Mouse (Mus musculus) hindbrain, postnatal 0 days (tissue): ENCODE results near the gene Angptl7. TPM values are rescaled to one million over a fixed set of nuclear protein-coding genes. Genes with fewer than 3 reads are reported as not detected.

ENCODE experiments used
- ATAC-seq: fragments of 200-750 bp; cut with Nextera tagmentation; 2 replicates; pipeline ENCODE4 v1.8.0; 2017; ENCODE audit warnings: mild to moderate bottlenecking, moderate TSS enrichment, moderate library complexity
- DNase-seq: peaks from one replicate; pipeline ENCODE4 v3.0.0-alpha.2; 2015; ENCODE audit warnings: low spot score
- H3K27ac ChIP-seq: fragments of 300-500 bp; sonication (generic); 2 replicates; pipeline ENCODE4 v1.5.1; 2014; ENCODE audit warnings: mild to moderate bottlenecking
- H3K27me3 ChIP-seq: fragments of 300-500 bp; sonication (generic); 2 replicates; pipeline ENCODE4 v1.6.1; 2014; ENCODE audit warnings: low read length, mixed read lengths; ENCODE audit not compliant: insufficient read depth
- H3K36me3 ChIP-seq: fragments of 300-500 bp; sonication (generic); 2 replicates; pipeline ENCODE4 v1.6.1; 2014; ENCODE audit warnings: low read length, mixed read lengths; ENCODE audit not compliant: insufficient read depth
- H3K4me1 ChIP-seq: fragments of 300-500 bp; sonication (generic); 2 replicates; pipeline ENCODE4 v1.6.1; 2014; ENCODE audit warnings: antibody characterized with exemption, low read length, mixed read lengths; ENCODE audit not compliant: insufficient read depth
- H3K4me2 ChIP-seq: fragments of 300-500 bp; sonication (generic); 2 replicates; pipeline ENCODE4 v1.6.1; 2014; ENCODE audit warnings: low read depth, mild to moderate bottlenecking, low read length, moderate library complexity, mixed read lengths
- H3K4me3 ChIP-seq: fragments of 300-500 bp; sonication (generic); 2 replicates; pipeline ENCODE4 v1.5.1; 2014; ENCODE audit warnings: low read length
- H3K9ac ChIP-seq: fragments of 300-500 bp; sonication (generic); replicated peaks from 2 replicates; pipeline ENCODE4 v1.6.1; 2014; ENCODE audit warnings: mild to moderate bottlenecking, low read length, moderate library complexity, mixed read lengths
- H3K9me3 ChIP-seq: fragments of 300-500 bp; sonication (generic); 2 replicates; pipeline ENCODE4 v1.6.1; 2016; ENCODE audit warnings: low read length, mixed read lengths
- CTCF ChIP-seq: IDR thresholded peaks from 2 replicates; pipeline ENCODE4 v1.5.1; 2016; ENCODE audit warnings: antibody characterized with exemption, control low read depth, low read depth
- WGBS: fragments of 180-500 bp; shearing (Covaris S2); extraction: QIAGEN DNeasy Blood & Tissue Kit; methylation state at CpG from one replicate; pipeline ENCODE4 v1.1.7; 2014; 5-methylcytosine and 5-hydroxymethylcytosine counted together
- polyA plus RNA-seq: library from polyadenylated mRNA; unstranded; fragments of >200 nt; fragmentation: Nextera tagmentation; extraction: Ambion mirVana; gene quantifications from 2 replicates; pipeline ENCODE4 v1.2.1, GENCODE M21; 2015
- total RNA-seq: library from RNA; depleted of rRNA; stranded (reverse); fragments of >200 nt; gene quantifications from 2 replicates; pipeline ENCODE4 v1.2.3, GENCODE M21; 2014

The Angptl7 gene
- total and polyA plus RNA-seq, 2 experiments from 2014 or later, result 0.21 to 0.31 TPM

DNA sequence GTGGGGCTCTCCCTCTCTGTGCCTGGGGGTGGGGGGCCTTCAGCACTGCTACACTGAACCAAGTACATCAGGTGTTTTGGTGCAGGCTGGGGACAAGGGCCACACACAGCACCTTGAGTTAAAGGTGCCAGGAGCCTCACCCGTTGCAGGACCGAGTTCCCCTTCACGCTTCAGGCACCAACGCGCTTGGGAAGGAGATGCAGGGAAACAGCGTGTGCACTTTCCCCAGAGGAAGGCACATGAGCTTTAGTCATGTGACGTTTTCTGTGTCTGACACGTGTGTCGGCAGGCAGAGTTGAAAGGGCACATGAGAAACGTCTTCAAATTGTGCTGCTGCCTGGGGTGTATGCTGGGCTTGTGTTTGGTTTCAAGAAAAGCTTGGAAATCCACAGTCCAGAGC, 31.9 kb downstream of the Angptl7 start:
- Histone ChIP-seq H3K27ac (no peak overlapping the region), H3K27me3 (no peaks in the 10 kb centered on the region), H3K4me2 (no peak overlapping the region), H3K9me3 (no peaks in the 10 kb centered on the region), H3K9ac (no peak overlapping the region), H3K36me3 (peaks cover 87% of the 10 kb centered on the region), H3K4me1 (no peaks in the 10 kb centered on the region), H3K4me3 (no peak overlapping the region)
- DNase-seq (no peak), ATAC-seq (no peak)
- TF ChIP-seq CTCF, result no peak
- WGBS, result 94% methylated on average over 10 of the region's 10 CpGs

DNA sequence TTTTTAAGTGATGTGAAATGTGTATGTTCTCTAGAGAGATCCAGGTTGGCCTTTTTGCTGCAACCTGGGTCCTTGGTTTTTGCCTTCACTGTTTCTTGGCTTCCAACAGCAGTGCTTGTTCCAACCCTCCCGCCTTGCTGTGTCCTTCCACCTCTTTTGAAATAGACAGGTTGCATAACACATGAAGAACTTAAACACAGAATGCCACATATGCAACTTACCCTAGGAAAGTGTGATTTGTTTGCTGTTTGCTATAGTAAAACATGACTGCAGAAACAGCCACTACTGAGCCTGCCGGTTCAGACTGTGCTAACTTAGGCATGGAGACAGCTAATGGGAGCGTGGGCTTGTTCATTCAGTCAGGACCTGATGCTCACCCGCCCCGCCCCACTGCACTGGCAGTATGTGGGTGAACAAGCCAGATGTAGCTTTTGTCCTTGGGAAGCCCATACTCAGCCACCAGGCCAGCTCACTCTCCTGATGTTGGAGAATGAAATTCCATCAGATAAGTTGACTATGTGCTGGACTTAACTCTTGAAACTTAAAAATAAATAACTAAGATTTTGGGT, 33.7 kb downstream of the Angptl7 start:
- DNase-seq (no peak), ATAC-seq (no peak)
- Histone ChIP-seq H3K27me3 (no peaks in the 10 kb centered on the region), H3K27ac (no peak overlapping the region), H3K9ac (no peak overlapping the region), H3K4me3 (no peak overlapping the region), H3K36me3 (peaks cover 86% of the 10 kb centered on the region), H3K4me1 (no peaks in the 10 kb centered on the region), H3K4me2 (no peak overlapping the region), H3K9me3 (no peaks in the 10 kb centered on the region)
- WGBS, result 90% methylated on average over 5 of the region's 5 CpGs
- no peak for TF ChIP-seq CTCF

DNA sequence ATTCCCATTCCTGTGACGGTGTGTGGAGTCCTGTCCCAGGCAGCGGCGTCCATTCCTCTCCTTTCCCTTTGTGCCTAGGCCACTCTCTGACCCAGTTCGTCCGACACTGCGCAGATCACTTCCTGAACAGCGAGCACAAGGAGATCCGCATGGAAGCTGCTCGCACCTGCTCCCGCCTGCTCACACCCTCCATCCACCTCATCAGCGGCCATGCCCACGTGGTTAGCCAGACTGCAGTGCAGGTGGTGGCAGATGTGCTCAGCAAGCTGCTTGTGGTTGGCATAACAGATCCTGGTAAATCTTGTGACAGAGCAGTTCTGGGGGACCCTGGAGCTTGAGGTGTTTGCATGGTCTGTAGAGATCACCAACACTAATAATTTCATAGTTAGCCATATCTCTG, 35.4 kb downstream of the Angptl7 start:
- Histone ChIP-seq H3K36me3 (peaks cover 74% of the 10 kb centered on the region), H3K27me3 (no peaks in the 10 kb centered on the region), H3K4me1 (no peaks in the 10 kb centered on the region), H3K27ac (no peak overlapping the region), H3K9me3 (no peaks in the 10 kb centered on the region), H3K9ac (no peak overlapping the region), H3K4me2 (no peak overlapping the region), H3K4me3 (no peak overlapping the region)
- DNase-seq (no peak), ATAC-seq (no peak)
- no peak for TF ChIP-seq CTCF
- WGBS, result 84% methylated on average over 12 of the region's 12 CpGs

DNA sequence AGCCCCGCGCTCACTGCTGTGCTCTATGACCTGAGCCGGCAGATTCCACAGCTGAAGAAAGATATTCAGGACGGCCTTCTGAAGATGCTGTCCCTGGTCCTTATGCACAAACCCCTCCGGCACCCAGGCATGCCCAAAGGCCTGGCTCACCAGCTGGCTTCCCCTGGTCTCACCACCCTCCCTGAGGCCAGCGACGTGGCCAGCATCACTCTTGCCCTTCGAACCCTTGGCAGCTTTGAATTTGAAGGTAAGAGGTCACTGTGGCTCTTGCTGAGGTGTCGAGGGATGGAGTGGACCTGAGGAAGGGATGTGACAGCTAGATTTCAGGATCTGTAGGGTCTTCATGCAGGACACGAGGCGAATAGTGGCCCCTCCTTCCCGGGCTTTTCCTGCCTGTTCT, 36.0 kb downstream of the Angptl7 start:
- no peak overlapping the region for H3K27ac ChIP-seq
- peaks cover 74% of the 10 kb centered on the region for H3K36me3 ChIP-seq
- no peaks in the 10 kb centered on the region for H3K9me3 ChIP-seq
- no peak for TF ChIP-seq CTCF
- no peaks in the 10 kb centered on the region for H3K4me1 ChIP-seq
- no peak overlapping the region for H3K9ac ChIP-seq
- WGBS, result 95% methylated on average over 12 of the region's 12 CpGs
- H3K4me3 ChIP-seq, result no peak overlapping the region
- H3K27me3 ChIP-seq, result no peaks in the 10 kb centered on the region
- no peak overlapping the region for H3K4me2 ChIP-seq
- no peak for ATAC-seq
- DNase-seq, result no peak

DNA sequence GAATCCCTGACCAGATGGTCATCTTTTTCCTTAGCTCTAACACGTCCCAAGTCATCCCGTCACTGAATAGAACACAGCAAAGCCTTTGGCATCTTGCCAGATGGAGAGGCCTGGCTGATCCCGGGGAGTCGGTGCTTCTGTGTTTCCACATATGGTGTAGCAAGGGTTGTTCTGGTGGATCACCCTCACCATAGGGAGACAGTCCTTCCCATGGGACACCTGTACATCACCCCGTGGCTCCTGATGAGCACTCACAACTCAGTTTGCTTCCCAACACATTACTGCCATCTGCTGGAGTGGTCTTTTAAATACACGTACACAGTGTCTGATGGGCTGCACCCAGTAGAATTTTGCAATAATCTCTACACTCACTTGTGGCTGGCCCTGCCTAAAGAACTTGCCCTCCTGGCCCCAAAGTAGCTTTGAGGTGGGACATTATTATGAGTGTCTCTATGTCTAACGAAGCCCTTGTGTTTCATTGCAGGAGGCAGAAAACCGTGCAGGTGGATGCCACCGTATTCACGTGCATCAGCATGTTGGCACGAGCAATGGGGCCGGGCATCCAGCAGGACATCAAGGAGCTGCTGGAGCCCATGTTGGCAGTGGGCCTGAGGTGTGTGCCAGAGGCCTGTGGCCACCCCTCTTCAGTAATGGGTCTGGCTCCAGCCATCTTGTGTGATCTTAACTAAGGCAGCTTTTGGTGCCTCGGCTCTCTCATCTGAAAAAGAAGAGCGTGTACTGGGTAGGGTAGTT, 36.9 kb downstream of the Angptl7 start:
- Histone ChIP-seq H3K27me3 (no peaks in the 10 kb centered on the region), H3K4me3 (no peak overlapping the region), H3K36me3 (peaks cover 72% of the 10 kb centered on the region), H3K9ac (no peak overlapping the region), H3K4me2 (no peak overlapping the region), H3K27ac (no peak overlapping the region), H3K9me3 (no peaks in the 10 kb centered on the region), H3K4me1 (no peaks in the 10 kb centered on the region)
- TF ChIP-seq CTCF, result peak; percentile 74
- WGBS, result 49% methylated on average over 14 of the region's 14 CpGs
- DNase-seq (peak; percentile 70), ATAC-seq (peak; percentile 39; the same call in 1 of the 2 replicates)

DNA sequence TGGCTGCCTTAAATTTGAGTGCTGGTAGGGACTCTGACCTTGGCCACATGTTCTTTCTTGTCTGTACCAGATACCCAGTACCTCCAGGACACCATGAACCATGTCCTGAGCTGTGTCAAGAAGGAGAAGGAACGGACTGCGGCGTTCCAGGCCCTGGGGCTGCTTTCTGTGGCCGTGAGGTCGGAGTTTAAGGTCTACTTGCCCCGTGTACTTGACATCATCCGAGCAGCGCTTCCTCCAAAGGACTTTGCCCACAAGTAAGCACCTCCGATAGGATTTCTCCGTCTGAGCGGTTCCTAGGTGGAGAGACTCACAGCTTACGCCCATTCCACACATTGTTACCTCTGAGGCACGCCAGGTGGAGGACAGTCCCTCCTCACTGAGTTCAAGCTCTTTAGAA, 37.5 kb downstream of the Angptl7 start:
- H3K4me1 ChIP-seq, result no peaks in the 10 kb centered on the region
- peaks cover 73% of the 10 kb centered on the region for H3K36me3 ChIP-seq
- no peak for TF ChIP-seq CTCF
- H3K9me3 ChIP-seq, result no peaks in the 10 kb centered on the region
- H3K27ac ChIP-seq, result no peak overlapping the region
- no peak overlapping the region for H3K9ac ChIP-seq
- DNase-seq, result no peak
- H3K4me2 ChIP-seq, result no peak overlapping the region
- WGBS, result 93% methylated on average over 13 of the region's 13 CpGs
- H3K27me3 ChIP-seq, result no peaks in the 10 kb centered on the region
- no peak overlapping the region for H3K4me3 ChIP-seq
- ATAC-seq, result no peak

DNA sequence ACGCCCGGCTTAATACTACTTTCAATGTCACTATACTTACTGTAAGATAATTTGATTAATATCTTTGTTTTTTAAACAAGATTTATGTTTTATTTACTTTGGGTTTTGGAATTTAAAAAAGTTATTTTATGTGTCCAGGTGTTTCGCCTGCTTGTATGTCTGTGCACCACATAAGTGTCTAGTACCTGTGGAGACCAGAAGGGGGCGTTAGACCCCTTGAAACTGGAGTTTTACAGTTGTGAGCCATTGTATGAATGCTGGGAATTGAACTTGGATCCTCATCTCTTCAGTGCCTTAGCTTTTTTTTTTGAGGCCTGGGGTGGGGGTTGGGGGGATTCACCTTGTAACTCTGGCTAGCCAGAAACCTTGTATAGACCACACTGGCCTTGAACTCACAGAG, 38.5 kb downstream of the Angptl7 start:
- no peaks in the 10 kb centered on the region for H3K4me1 ChIP-seq
- no peak for ATAC-seq
- 82% methylated on average over 4 of the region's 4 CpGs for WGBS
- H3K36me3 ChIP-seq, result peaks cover 74% of the 10 kb centered on the region
- no peaks in the 10 kb centered on the region for H3K9me3 ChIP-seq
- DNase-seq, result peak; percentile 33
- no peak overlapping the region for H3K27ac ChIP-seq
- H3K27me3 ChIP-seq, result no peaks in the 10 kb centered on the region
- peak; percentile 23; the same call in 1 of the 2 replicates for TF ChIP-seq CTCF
- H3K4me3 ChIP-seq, result no peak overlapping the region
- no peak overlapping the region for H3K4me2 ChIP-seq
- no peak overlapping the region for H3K9ac ChIP-seq
